Mouse (Mus musculus): ENCODE results near the gene Chd1. TPM values are rescaled to one million over a fixed set of nuclear protein-coding genes. Genes with fewer than 3 reads are reported as not detected.

The Chd1 gene
- polyA plus RNA-seq, 1 experiment from 2014 or later: 18.3 TPM

DNA sequence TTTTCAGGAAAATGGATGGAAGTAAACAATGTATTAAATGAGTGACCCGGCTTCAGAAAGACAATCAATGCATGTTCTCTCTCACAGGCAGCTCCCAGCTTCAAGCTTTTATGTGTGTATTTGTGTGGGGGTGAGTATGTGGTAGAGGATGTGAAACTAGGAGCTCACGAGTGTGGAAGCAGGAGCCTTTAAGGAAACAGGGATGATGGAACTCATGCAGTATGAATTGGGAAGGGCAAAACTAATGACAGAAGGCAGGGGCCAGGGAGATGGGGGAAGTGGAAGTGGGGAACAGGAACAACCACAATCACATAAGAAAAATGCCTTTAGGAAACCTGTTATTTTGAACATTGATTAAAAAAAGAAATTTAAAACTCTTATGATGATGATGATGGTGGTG, 9.2 kb upstream of the Chd1 start:
- H3K9me3 ChIP-seq (ENCODE audit: control insufficient read depth, low read length): no peaks in the 10 kb centered on the region
- ATAC-seq (ENCODE audit: low read depth): no peak
- H3K36me3 ChIP-seq (ENCODE audit: control insufficient read depth, insufficient read depth, low read length): no peaks in the 10 kb centered on the region
- no peak overlapping the region for H3K4me3 ChIP-seq (ENCODE audit: low read length)
- no peak overlapping the region for H3K27ac ChIP-seq (ENCODE audit: low read length)
- H3K9ac ChIP-seq (ENCODE audit: low read length): no peak overlapping the region
- no peak overlapping the region for H3K4me2 ChIP-seq (ENCODE audit: low read depth, low read length)
- no peaks in the 10 kb centered on the region for H3K4me1 ChIP-seq (replicated peaks; ENCODE audit: control insufficient read depth, insufficient read depth, low read length)
- WGBS: 72% methylated on average over 2 of the region's 2 CpGs
- H3K27me3 ChIP-seq (ENCODE audit: control insufficient read depth, insufficient read depth, low read depth, low read length): no peaks in the 10 kb centered on the region

DNA sequence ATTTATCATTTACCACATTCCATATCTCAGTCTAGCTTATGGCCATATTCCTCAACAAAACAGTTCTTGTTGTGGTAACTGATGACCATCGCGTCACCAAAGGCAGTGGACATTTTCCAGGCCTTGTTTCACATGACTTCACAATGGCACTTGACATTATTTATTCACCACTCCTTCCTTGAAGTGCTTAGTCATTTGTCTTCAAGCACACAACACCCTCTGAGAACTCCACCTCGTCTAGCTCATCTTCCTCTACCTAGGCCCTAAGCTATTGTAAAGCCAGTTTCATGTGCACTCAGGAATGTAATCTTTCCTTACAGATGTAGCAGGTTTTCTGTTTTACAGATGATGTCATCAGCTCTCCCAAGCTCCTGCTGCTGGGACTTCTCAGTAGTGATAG, 5.8 kb upstream of the Chd1 start:
- 68% methylated on average over 3 of the region's 3 CpGs for WGBS
- H3K27me3 ChIP-seq (ENCODE audit: control insufficient read depth, insufficient read depth, low read depth, low read length): no peaks in the 10 kb centered on the region

DNA sequence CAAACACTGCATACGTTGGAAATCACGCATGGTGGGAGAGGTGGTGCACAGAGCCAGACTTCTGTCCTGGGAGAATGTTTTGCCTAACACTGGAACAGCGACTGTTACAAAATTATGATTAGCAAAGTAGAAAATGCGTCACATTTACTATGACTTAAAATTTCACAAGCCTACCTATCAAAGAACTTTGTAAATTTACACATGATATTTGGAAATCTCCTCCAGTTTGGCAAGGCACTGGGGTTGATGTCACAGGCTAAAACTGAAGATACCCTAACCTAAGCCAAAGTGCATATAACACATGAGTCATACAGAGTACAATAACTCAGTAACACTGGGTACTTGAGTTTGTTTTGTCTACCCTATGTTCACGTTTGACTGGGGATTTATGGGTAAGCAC, 3.3 kb upstream of the Chd1 start:
- Histone ChIP-seq H3K36me3 (ENCODE audit: control insufficient read depth, insufficient read depth, low read length) (no peaks in the 10 kb centered on the region), H3K9ac (ENCODE audit: low read length) (no peak overlapping the region), H3K4me3 (ENCODE audit: low read length) (no peak overlapping the region), H3K4me2 (ENCODE audit: low read depth, low read length) (no peak overlapping the region), H3K27me3 (ENCODE audit: control insufficient read depth, insufficient read depth, low read depth, low read length) (no peaks in the 10 kb centered on the region), H3K27ac (ENCODE audit: low read length) (no peak overlapping the region), H3K9me3 (ENCODE audit: control insufficient read depth, low read length) (no peaks in the 10 kb centered on the region), H3K4me1 (replicated peaks; ENCODE audit: control insufficient read depth, insufficient read depth, low read length) (peaks cover 4% of the 10 kb centered on the region)
- no peak for ATAC-seq (ENCODE audit: low read depth)
- WGBS: 84% methylated on average over 5 of the region's 5 CpGs

More for the DNA sequence above, 5.8 kb upstream of the Chd1 start:
- H3K27ac ChIP-seq (ENCODE audit: low read length): no peak overlapping the region
- H3K36me3 ChIP-seq (ENCODE audit: control insufficient read depth, insufficient read depth, low read length): no peaks in the 10 kb centered on the region
- no peak overlapping the region for H3K4me3 ChIP-seq (ENCODE audit: low read length)
- ATAC-seq (ENCODE audit: low read depth): no peak
- no peak overlapping the region for H3K4me2 ChIP-seq (ENCODE audit: low read depth, low read length)
- peaks cover 3% of the 10 kb centered on the region for H3K4me1 ChIP-seq (replicated peaks; ENCODE audit: control insufficient read depth, insufficient read depth, low read length)
- no peak overlapping the region for H3K9ac ChIP-seq (ENCODE audit: low read length)
- no peaks in the 10 kb centered on the region for H3K9me3 ChIP-seq (ENCODE audit: control insufficient read depth, low read length)

DNA sequence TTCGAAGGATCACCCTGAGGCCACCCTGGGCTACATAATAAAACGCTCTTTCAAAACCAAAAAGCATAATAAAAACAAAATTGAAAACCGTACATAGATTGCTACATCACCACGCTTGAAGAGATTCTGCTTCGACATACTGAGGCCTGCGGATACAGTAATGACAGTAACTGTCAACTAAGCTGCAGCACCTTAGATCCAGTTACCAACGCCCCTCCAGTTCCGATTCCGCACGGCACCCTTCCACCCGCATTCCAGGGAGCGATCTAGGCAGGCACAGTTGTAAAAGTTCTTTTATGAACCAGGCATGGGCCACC, 651 bp upstream of the Chd1 start:
- Histone ChIP-seq H3K27ac (ENCODE audit: low read length) (peak overlapping the region; percentile 91), H3K4me1 (replicated peaks; ENCODE audit: control insufficient read depth, insufficient read depth, low read length) (peaks cover 7% of the 10 kb centered on the region), H3K9ac (ENCODE audit: low read length) (peak overlapping the region; percentile 79), H3K9me3 (ENCODE audit: control insufficient read depth, low read length) (no peaks in the 10 kb centered on the region), H3K27me3 (ENCODE audit: control insufficient read depth, insufficient read depth, low read depth, low read length) (no peaks in the 10 kb centered on the region), H3K4me2 (ENCODE audit: low read depth, low read length) (peak overlapping the region; percentile 64), H3K4me3 (ENCODE audit: low read length) (peak overlapping the region; percentile 91), H3K36me3 (ENCODE audit: control insufficient read depth, insufficient read depth, low read length) (peaks cover 12% of the 10 kb centered on the region)
- no peak for ATAC-seq (ENCODE audit: low read depth)
- WGBS: 5% methylated on average over 12 of the region's 12 CpGs

DNA sequence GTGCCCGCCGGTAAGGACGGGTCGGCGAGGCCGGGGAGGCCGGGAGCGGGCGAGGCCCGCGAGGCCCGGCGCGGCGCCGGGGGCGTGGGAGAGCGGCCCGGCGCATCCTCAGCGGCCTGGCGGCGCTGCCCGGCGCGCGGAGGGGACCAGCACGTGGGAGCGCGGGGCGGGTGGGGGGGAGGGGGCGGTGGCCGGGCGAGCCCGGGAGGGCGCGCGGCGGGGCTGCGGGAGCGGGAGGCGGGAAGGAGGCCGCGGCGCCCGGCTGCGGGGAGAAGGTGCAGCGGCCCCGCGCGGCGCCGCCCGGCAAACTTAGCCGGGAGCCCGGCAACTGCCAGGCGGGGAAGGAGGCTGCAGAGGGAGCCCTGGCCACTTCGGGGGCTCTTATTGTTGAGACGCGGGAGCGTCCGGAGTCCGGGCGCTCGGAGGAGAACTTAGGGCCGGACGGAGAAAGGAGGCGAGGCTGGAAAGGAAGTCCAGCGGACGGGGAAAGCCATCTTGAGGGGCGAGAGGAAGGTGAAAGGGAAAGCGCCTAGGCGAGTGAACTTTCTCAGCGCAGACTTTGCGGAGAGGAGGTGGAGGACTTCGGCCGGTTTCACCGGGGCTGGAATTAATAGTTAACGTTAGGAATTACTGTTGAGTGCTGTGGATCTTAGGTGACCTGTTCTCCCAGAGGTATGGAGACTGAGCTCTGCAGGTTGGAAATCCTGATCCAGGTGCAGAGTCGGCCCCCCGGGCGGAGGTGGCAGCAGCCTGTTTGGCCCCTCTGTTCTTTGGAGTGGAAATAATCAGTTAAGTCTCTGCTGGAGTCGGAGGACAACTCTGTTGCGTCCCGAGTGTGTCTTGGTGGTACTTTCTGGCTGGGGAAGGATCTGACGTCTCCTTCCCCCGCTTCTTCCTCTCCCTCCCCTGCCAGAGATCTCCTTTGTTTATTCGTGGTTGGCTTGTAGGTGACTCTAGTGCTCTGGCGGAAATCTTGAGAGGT, 827 bp downstream of the Chd1 start:
- Histone ChIP-seq H3K9me3 (ENCODE audit: control insufficient read depth, low read length) (no peaks in the 10 kb centered on the region), H3K36me3 (ENCODE audit: control insufficient read depth, insufficient read depth, low read length) (peaks cover 12% of the 10 kb centered on the region), H3K4me1 (replicated peaks; ENCODE audit: control insufficient read depth, insufficient read depth, low read length) (peaks cover 7% of the 10 kb centered on the region), H3K4me2 (ENCODE audit: low read depth, low read length) (peak overlapping the region; percentile 75), H3K27me3 (ENCODE audit: control insufficient read depth, insufficient read depth, low read depth, low read length) (no peaks in the 10 kb centered on the region), H3K9ac (ENCODE audit: low read length) (peak overlapping the region; percentile 90), H3K27ac (ENCODE audit: low read length) (peak overlapping the region; percentile 91), H3K4me3 (ENCODE audit: low read length) (peak overlapping the region; percentile 91)
- under 1% methylated on average over 57 of the region's 89 CpGs for WGBS
- ATAC-seq (ENCODE audit: low read depth): peak; percentile 60

DNA sequence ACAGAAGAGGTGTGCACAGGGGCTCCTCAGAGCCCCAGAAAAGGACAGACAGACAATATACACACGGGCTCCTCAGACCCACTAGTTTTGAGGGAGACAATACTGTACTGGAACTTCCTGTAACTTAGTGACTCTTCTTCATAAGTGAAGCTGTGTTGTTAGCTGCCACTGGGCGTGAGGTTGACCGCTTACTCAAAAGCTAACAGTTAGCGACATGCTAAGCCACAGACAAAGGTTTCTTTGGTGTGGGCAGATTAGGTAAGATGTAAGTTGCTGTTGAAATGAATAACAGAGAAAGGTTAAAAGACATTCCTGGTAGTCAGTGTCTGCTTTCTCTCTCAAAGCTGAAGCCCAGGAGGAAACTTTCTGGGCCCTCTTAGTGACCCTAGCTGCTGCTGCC, 9.7 kb downstream of the Chd1 start:
- Histone ChIP-seq H3K9me3 (ENCODE audit: control insufficient read depth, low read length) (no peaks in the 10 kb centered on the region), H3K4me3 (ENCODE audit: low read length) (no peak overlapping the region), H3K27me3 (ENCODE audit: control insufficient read depth, insufficient read depth, low read depth, low read length) (no peaks in the 10 kb centered on the region), H3K27ac (ENCODE audit: low read length) (no peak overlapping the region), H3K9ac (ENCODE audit: low read length) (no peak overlapping the region), H3K36me3 (ENCODE audit: control insufficient read depth, insufficient read depth, low read length) (no peaks in the 10 kb centered on the region), H3K4me1 (replicated peaks; ENCODE audit: control insufficient read depth, insufficient read depth, low read length) (no peaks in the 10 kb centered on the region), H3K4me2 (ENCODE audit: low read depth, low read length) (no peak overlapping the region)
- no peak for ATAC-seq (ENCODE audit: low read depth)
- WGBS: 58% methylated on average over 4 of the region's 4 CpGs

DNA sequence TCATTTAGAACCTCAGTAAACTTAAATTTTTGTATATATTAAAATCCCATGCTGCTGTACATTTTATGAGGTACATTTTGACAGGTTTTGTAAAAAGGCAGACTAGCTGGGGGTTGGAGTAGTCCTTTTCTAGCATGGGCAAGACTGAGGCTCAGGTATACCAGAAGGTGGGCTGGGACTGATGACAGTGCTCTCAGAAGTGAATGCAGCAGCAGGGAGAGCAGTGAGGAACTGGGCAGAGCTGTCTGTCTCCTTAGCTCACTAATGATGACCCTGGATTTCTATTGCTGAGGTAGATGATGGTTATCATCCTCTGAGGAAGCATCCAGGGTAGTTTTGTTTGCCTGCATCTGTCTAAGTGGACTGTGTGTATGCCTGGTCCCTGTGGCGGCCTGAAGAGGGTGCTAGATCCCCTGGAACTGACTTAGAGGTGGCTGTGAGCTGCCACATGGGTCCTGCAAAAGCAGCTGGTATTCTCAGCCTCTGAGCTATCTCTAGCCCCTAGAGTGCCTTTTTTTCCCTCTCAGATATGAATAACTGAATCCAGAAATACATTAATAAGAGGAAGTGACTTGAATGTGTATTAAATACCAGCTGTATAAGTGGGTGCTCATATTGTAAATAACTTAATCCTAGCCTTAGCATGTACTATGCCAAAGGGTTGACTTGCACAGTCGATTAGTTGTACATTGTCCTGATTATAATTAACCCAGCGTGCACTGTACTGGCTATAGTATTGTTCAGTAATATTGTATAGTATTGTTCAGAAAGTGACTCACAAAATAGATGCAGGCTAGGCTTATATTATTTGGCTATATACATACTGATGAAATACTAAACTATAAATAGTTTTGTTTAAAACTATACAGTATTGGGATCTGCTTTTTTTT, 10.5 kb downstream of the Chd1 start:
- Histone ChIP-seq H3K4me3 (ENCODE audit: low read length) (no peak overlapping the region), H3K4me2 (ENCODE audit: low read depth, low read length) (no peak overlapping the region), H3K36me3 (ENCODE audit: control insufficient read depth, insufficient read depth, low read length) (no peaks in the 10 kb centered on the region), H3K4me1 (replicated peaks; ENCODE audit: control insufficient read depth, insufficient read depth, low read length) (no peaks in the 10 kb centered on the region), H3K27me3 (ENCODE audit: control insufficient read depth, insufficient read depth, low read depth, low read length) (no peaks in the 10 kb centered on the region), H3K9ac (ENCODE audit: low read length) (no peak overlapping the region), H3K9me3 (ENCODE audit: control insufficient read depth, low read length) (no peaks in the 10 kb centered on the region), H3K27ac (ENCODE audit: low read length) (no peak overlapping the region)
- peak; percentile 67; the same call in 1 of the 2 replicates for ATAC-seq (ENCODE audit: low read depth)
- 71% methylated on average over 3 of the region's 3 CpGs for WGBS

DNA sequence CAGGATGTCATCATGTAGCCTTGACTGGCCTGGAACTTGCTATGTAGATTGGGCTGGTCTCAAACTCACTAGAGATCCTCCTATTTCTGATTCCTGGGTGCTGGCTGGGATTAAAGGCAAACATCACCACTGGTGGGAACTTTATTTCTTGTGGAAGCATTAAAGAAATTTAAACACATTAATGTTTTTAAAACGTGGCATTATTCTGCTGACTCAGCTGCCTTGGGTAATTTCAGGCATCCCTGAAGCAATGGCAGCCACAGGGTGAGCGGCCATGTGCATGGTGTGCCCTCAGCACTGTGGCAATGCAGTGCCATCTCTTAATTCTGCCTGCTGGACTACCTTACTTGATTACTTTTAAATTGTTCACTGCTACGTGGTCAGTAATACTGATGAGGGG, 11.2 kb downstream of the Chd1 start:
- no peaks in the 10 kb centered on the region for H3K36me3 ChIP-seq (ENCODE audit: control insufficient read depth, insufficient read depth, low read length)
- H3K4me2 ChIP-seq (ENCODE audit: low read depth, low read length): no peak overlapping the region
- no peaks in the 10 kb centered on the region for H3K27me3 ChIP-seq (ENCODE audit: control insufficient read depth, insufficient read depth, low read depth, low read length)
- H3K27ac ChIP-seq (ENCODE audit: low read length): no peak overlapping the region
- no peak for ATAC-seq (ENCODE audit: low read depth)
- no peaks in the 10 kb centered on the region for H3K4me1 ChIP-seq (replicated peaks; ENCODE audit: control insufficient read depth, insufficient read depth, low read length)
- H3K4me3 ChIP-seq (ENCODE audit: low read length): no peak overlapping the region
- no peak overlapping the region for H3K9ac ChIP-seq (ENCODE audit: low read length)
- WGBS: 76% methylated on average over 3 of the region's 3 CpGs
- H3K9me3 ChIP-seq (ENCODE audit: control insufficient read depth, low read length): no peaks in the 10 kb centered on the region

DNA sequence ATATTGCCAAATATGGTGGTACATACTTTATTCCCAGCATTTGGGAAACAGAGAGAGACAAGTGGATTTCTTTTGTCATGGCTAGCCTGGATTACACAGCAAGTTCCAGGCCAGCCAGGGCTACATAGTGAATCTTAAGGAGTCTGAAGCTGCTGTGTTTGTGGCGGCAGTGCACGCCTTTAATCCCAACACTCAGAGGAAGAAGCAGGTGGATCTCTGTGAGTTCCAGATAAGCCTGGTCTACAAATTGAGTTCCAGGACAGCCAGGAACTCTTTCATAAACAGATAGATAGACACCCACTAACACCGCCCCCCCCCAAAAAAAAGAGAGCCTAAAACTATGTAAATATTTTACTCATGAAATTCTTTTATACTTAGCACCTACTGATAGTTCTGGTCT, 16.1 kb downstream of the Chd1 start:
- WGBS: 85% methylated on average over 3 of the region's 3 CpGs
- H3K4me3 ChIP-seq (ENCODE audit: low read length): no peak overlapping the region
- H3K36me3 ChIP-seq (ENCODE audit: control insufficient read depth, insufficient read depth, low read length): peaks cover 5% of the 10 kb centered on the region
- ATAC-seq (ENCODE audit: low read depth): no peak
- no peak overlapping the region for H3K27ac ChIP-seq (ENCODE audit: low read length)
- H3K4me1 ChIP-seq (replicated peaks; ENCODE audit: control insufficient read depth, insufficient read depth, low read length): no peaks in the 10 kb centered on the region
- H3K9ac ChIP-seq (ENCODE audit: low read length): no peak overlapping the region
- no peaks in the 10 kb centered on the region for H3K9me3 ChIP-seq (ENCODE audit: control insufficient read depth, low read length)
- H3K4me2 ChIP-seq (ENCODE audit: low read depth, low read length): no peak overlapping the region
- H3K27me3 ChIP-seq (ENCODE audit: control insufficient read depth, insufficient read depth, low read depth, low read length): no peaks in the 10 kb centered on the region

Data from lung, embryonic 16.5 days (tissue).